Mouse (Mus musculus) left cerebral cortex, postnatal 14 days (tissue): ENCODE measurements at regions not wholly inside any gene's neighbourhood (a gene's known extent, or its start where the extent isn't known, plus 50 kb on each side); places are given as distances from the start of the nearest gene placed in this dataset.
A peak's percentile ranks its signal among the peaks of the same experiment; 100 is the strongest.

Source experiments
- DNase-seq, 2 experiments: peaks; one replicate each; pipeline ENCODE4 v3.0.0; 2021 to 2022; ENCODE audit warnings: low spot score in 2 of 2, mixed read lengths in 1 of 2
- intact Hi-C: fragments of 180-260 bp; cut with DNase I; formaldehyde crosslinking; loops from one replicate; pipeline ENCODE4 v1.15.1; 2025

- intact Hi-C loops: no loop called here
- no peak for DNase-seq
Measured at GRCm38 (mm10) chrX:12348117-12348516, 188.0 kb upstream of the Bcor start.

GRCm38 (mm10) chrX:12354875-12355274 lies 194.7 kb upstream of the Bcor start:
- no peak for DNase-seq
- intact Hi-C loops: no loop called here

GRCm38 (mm10) chrX:12358026-12358425 lies 197.9 kb upstream of the Bcor start:
- DNase-seq: no peak
- intact Hi-C loops: no loop called here

GRCm38 (mm10) chrX:12365582-12366323 lies 205.6 kb upstream of the Bcor start:
- intact Hi-C loops: no loop called here
- DNase-seq: no peak

GRCm38 (mm10) chrX:12366801-12367200 lies 206.6 kb upstream of the Bcor start:
- DNase-seq: no peak

DNA sequence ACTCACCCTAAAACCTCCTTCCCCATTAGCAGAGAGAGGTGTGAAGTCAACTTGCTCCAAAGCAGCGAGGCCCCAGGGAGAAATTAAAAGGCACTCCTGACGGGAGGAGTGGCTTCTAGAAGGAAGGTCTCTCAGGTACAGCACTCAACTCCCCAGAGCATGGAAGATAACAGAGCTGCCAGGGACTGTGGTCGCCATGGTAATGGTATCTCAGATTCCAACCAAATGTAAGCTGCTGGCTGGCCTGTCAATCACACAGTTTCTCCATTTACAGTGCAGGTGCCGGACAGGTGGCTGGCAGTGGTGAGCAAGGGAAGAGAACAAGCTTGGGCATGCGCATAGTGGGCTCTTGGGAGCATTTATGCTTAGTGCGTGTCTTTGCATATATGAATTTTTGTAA lies 213.5 kb upstream of the Bcor start:
- intact Hi-C loops: no loop called here
- DNase-seq: no peak

More at GRCm38 (mm10) chrX:12366801-12367200, 206.6 kb upstream of the Bcor start:
- intact Hi-C loops: no loop called here

GRCm38 (mm10) chrX:12375796-12376195 lies 211.8 kb upstream of the Atp6ap2 start:
- no peak for DNase-seq
- intact Hi-C loops: no loop called here

DNA sequence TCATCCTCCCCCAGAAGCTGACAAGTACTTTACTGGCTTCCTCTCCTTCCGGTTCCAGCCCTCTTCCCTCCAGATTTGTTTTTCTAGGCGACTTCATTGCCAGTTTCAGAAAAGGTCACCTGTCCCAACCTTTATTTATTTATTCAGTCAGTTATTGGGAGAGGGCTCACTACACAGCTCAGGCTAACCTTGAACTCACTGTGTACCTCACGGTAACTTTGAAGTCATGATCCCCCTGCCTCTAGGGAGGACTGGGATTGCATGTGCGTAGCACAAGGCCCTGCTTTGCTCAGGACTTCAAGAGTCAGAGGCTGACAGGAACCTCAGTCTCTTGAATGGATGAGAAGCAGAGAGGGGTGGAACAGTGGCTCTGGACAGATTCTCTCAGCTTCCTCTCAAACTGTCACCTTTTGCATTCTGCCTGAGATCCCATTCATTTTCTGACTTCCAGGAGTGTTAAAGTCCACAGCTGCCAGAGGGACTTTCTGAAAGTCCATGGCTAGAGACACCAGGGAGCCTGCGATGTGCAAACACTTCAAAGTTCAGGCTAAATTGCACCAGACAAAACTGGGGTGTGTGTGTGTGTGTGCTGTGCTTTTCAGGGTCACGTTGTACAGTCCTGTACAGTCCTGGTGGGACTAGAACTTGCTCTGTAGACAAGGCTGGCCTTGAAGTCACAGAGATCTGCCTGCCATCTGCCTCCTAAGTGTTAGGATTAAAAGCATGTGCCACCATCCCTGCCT lies 211.2 kb upstream of the Atp6ap2 start:
- no peak for DNase-seq
- intact Hi-C loops: no loop called here

- no peak for DNase-seq
- intact Hi-C loops: no loop called here
Measured at GRCm38 (mm10) chrX:12377441-12377840, 210.2 kb upstream of the Atp6ap2 start.

GRCm38 (mm10) chrX:12392145-12392825 lies 195.3 kb upstream of the Atp6ap2 start:
- no peak for DNase-seq
- intact Hi-C loops: no loop called here

DNA sequence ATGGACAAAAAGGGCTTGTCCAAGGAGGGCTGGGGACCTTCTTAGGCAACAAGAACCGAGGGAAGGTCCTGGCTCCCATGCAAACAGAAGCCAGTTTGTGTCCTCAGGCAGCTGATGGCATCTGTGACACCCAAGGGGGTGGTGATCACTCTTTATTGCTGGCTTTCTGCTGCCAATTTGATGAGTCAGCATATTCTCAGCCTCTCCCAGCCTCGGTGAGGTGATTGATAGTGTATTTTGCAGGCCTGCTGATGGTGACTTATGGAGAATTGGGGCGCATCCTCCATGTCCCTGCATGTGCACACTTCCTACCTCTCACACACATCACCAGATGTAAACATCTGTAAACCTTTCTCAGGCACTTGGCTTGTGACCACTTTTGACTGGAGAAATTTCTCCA lies 178.3 kb upstream of the Atp6ap2 start:
- no peak for DNase-seq
- intact Hi-C loops: no loop called here

GRCm38 (mm10) chrX:12425566-12425965 lies 162.0 kb upstream of the Atp6ap2 start:
- DNase-seq: no peak
- intact Hi-C loops: no loop called here

GRCm38 (mm10) chrX:12426664-12427063 lies 160.9 kb upstream of the Atp6ap2 start:
- DNase-seq: no peak
- intact Hi-C loops: no loop called here

GRCm38 (mm10) chrX:12432289-12432688 lies 155.3 kb upstream of the Atp6ap2 start:
- intact Hi-C loops: no loop called here
- no peak for DNase-seq

DNA sequence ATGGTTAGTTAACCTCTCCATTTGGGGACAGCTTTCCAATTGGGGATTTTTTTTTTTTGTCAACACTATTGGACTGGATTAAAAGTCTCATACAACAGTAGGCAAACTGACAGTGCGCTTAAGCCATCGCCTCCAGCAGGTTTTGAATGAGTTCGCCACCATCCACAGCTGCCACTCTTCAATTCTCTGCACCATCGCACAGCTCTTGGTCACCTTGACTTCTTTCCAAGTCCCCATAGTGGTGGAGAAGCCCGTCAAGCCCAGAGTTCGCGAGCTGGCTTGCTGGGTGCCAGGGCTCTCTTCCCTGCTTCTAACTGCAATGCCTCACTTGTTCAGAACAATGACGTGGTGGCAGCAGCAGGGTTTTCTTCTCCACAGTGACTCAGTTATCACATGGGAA lies 151.9 kb upstream of the Atp6ap2 start:
- intact Hi-C loops: no loop called here
- DNase-seq: no peak

- DNase-seq: peak in 1 of 2 experiments; percentile 3
- intact Hi-C loops: no loop called here
Measured at GRCm38 (mm10) chrX:12436106-12436505, 151.5 kb upstream of the Atp6ap2 start.

DNA sequence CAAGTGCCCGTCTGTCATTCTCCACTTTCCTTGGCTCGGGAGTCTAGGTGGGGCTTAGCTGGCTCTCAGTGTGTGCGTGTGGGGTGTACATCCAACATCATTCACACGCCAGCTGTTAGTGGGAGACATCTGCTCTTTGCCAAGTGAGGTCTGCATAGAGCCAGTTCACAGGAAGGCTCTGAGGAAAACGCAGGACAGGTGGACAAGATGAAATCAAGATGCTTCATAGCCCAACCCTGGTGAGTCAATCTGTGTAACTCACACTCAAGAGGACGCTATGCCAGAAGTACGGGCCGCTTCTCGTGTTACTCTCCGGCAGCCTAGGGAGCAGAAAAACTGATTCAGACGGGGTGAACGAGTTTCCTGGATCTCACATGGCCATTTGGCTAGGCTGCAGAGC lies 148.2 kb upstream of the Atp6ap2 start:
- DNase-seq: peak; percentile 8 to 41
- intact Hi-C loops: no loop called here

DNA sequence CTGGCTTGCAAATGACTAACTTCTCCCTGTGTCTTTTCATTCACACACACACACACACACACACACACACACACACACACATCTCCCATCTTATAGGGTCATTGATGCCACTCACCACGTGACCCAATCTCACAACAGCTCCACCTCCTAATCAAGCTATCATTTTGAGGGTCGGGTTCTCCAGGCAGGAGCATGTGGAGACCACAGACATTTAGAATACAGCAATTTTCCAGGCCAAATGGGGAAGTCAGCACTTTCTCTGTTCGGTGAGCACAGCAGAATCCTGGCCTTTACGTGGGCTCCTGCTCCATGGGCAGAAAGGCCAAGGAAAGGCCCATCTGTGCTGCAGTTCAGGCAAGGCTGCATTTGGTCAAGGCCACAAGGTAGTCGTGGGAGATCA lies 143.8 kb upstream of the Atp6ap2 start:
- intact Hi-C loops: no loop called here
- no peak for DNase-seq

DNA sequence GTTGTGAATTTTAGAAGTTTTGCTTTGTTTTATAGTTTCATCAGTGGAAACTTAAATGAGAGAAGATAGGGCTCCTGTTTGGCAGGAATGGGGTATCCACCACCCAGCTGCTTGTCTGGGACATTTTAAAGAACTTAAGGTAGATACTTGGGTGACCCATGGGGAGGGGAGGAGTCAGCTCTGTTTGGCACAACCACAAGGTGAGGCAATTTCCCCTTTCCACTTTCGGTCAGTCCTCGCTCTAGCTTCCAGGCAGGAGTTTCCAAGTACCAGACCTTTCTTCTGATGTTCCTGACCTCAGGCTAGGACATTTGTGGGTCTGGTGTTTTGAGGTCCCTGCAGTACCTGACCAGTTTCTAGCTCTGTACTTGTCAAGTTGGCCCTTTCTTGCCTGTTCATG lies 142.5 kb upstream of the Atp6ap2 start:
- intact Hi-C loops: no loop called here
- DNase-seq: no peak

GRCm38 (mm10) chrX:12447962-12448361 lies 139.6 kb upstream of the Atp6ap2 start:
- no peak for DNase-seq
- intact Hi-C loops: no loop called here

GRCm38 (mm10) chrX:12449688-12450087 lies 137.9 kb upstream of the Atp6ap2 start:
- DNase-seq: no peak
- intact Hi-C loops: no loop called here
